Mouse (Mus musculus) erythroblast, embryonic 14.5 days (primary cell): ENCODE data around the gene Olfr666. TPM values are rescaled to one million over a fixed set of nuclear protein-coding genes. Genes with fewer than 3 reads are reported as not detected.

Experiments
- H3K27me3 ChIP-seq: 2 replicates; pipeline ENCODE4 v1.6.1; 2012; ENCODE audit warnings: inconsistent platforms; ENCODE audit not compliant: control insufficient read depth
- H3K36me3 ChIP-seq: 2 replicates; pipeline ENCODE4 v1.6.1; 2012; ENCODE audit warnings: mild to moderate bottlenecking, inconsistent platforms; ENCODE audit not compliant: control insufficient read depth
- H3K4me1 ChIP-seq: 2 replicates; pipeline ENCODE4 v1.6.1; 2012; ENCODE audit warnings: inconsistent platforms; ENCODE audit not compliant: control insufficient read depth
- H3K4me3 ChIP-seq: replicated peaks from 2 replicates; pipeline ENCODE3; 2012; ENCODE audit warnings: moderate library complexity, mild to moderate bottlenecking, inconsistent platforms
- H3K9me3 ChIP-seq: 2 replicates; pipeline ENCODE4 v1.6.1; 2012; ENCODE audit warnings: low read length, inconsistent platforms, mixed read lengths; ENCODE audit not compliant: control insufficient read depth
- GATA1 ChIP-seq: IDR thresholded peaks from 2 replicates; pipeline ENCODE4 v1.6.1; 2012; ENCODE audit warnings: low read length, inconsistent platforms, mixed read lengths
- TAL1 ChIP-seq: IDR thresholded peaks from 3 replicates; pipeline ENCODE4 v1.6.1; 2012; ENCODE audit warnings: low read length, inconsistent platforms, mixed read lengths
- polyA plus RNA-seq: library from polyadenylated mRNA; stranded (reverse); fragments of >175 nt; gene quantifications from 2 replicates; pipeline ENCODE4 v1.2.3, GENCODE M21; 2012

The Olfr666 gene
- polyA plus RNA-seq, 1 experiment = not detected

GRCm38 (mm10) chr7:104843731-104844287 is 51.9 kb downstream of the Olfr666 start:
- no peak overlapping the region for H3K4me3 ChIP-seq
- no peaks in the 10 kb centered on the region for H3K27me3 ChIP-seq
- TF ChIP-seq TAL1 (no peak), GATA1 (no peak)
- H3K36me3 ChIP-seq = no peaks in the 10 kb centered on the region
- peaks cover 11% of the 10 kb centered on the region for H3K9me3 ChIP-seq
- H3K4me1 ChIP-seq = no peaks in the 10 kb centered on the region

GRCm38 (mm10) chr7:104842503-104842902 is 53.2 kb downstream of the Olfr666 start, which contains the start of gene Usp17lb:
Gene Usp17lb, minus strand, starts transcription at chr7:104842603.
- TF ChIP-seq TAL1 (no peak), GATA1 (no peak)
- no peaks in the 10 kb centered on the region for H3K27me3 ChIP-seq
- no peak within 1 kb of the TSS for H3K4me3 ChIP-seq
- no peaks in the 10 kb centered on the region for H3K36me3 ChIP-seq
- H3K9me3 ChIP-seq = peaks cover 11% of the 10 kb centered on the region
- H3K4me1 ChIP-seq = no peaks in the 10 kb centered on the region

Other genes with a start within 250 kb of the Olfr666 start
- gene Olfr658, start 248.6 kb downstream of the Olfr666 start, polyA plus RNA-seq = not detected in 2 replicates
- not detected in 2 replicates for gene Olfr659, start 229.2 kb downstream of the Olfr666 start, polyA plus RNA-seq
- gene Olfr661, start 209.5 kb downstream of the Olfr666 start, polyA plus RNA-seq = not detected in 2 replicates
- not detected in 2 replicates for gene Usp17le, start 118.5 kb downstream of the Olfr666 start, polyA plus RNA-seq
- not detected in 2 replicates for gene Usp17lb, start 53.3 kb downstream of the Olfr666 start, polyA plus RNA-seq
- not detected in 2 replicates for gene Usp17la, start 38.9 kb downstream of the Olfr666 start, polyA plus RNA-seq
- not detected in 2 replicates for gene Olfr665, start 17.9 kb downstream of the Olfr666 start, polyA plus RNA-seq
- not detected in 2 replicates for gene Olfr667, start 25.5 kb upstream of the Olfr666 start, polyA plus RNA-seq
- not detected in 2 replicates for gene Olfr668, start 32.1 kb upstream of the Olfr666 start, polyA plus RNA-seq
- gene Olfr669, start 38.3 kb upstream of the Olfr666 start, polyA plus RNA-seq = not detected in 2 replicates
- gene Olfr670, start 66.7 kb upstream of the Olfr666 start, polyA plus RNA-seq = not detected in 2 replicates
- gene Olfr671, start 83.2 kb upstream of the Olfr666 start, polyA plus RNA-seq = not detected in 2 replicates
- not detected in 2 replicates for gene Olfr672, start 106.1 kb upstream of the Olfr666 start, polyA plus RNA-seq
- not detected in 2 replicates for gene Olfr675, start 132.5 kb upstream of the Olfr666 start, polyA plus RNA-seq
- not detected in 2 replicates for gene Olfr676, start 136.7 kb upstream of the Olfr666 start, polyA plus RNA-seq
- gene Olfr677, start 155.4 kb upstream of the Olfr666 start, polyA plus RNA-seq = not detected in 2 replicates
- gene Olfr678, start 168.5 kb upstream of the Olfr666 start, polyA plus RNA-seq = not detected in 2 replicates
- gene Olfr679, start 185.3 kb upstream of the Olfr666 start, polyA plus RNA-seq = 0.01 and 0.02 TPM in 2 replicates
- gene Olfr680-ps1, start 196.9 kb upstream of the Olfr666 start, polyA plus RNA-seq = not detected in 2 replicates
- gene Olfr681, start 220.9 kb upstream of the Olfr666 start, polyA plus RNA-seq = not detected in 2 replicates